Mouse (Mus musculus): ENCODE results near the gene Runx2.
A peak's percentile ranks its signal among the peaks of the same experiment; 100 is the strongest.

The Runx2 gene

GRCm38 (mm10) chr17:44613716-44614715, 200.6 kb downstream of the Runx2 start:
- DNase-seq: peak; percentile 38

- peak; percentile 15 for DNase-seq
Measured at GRCm38 (mm10) chr17:44612641-44613040, 202.0 kb downstream of the Runx2 start.

GRCm38 (mm10) chr17:44612002-44612401, 202.6 kb downstream of the Runx2 start:
- no peak for DNase-seq

GRCm38 (mm10) chr17:44611543-44611942, 203.1 kb downstream of the Runx2 start:
- no peak for DNase-seq

- DNase-seq: no peak
Measured at GRCm38 (mm10) chr17:44610828-44611227, 203.8 kb downstream of the Runx2 start.

- no peak for DNase-seq
Measured at GRCm38 (mm10) chr17:44609897-44610641, 204.5 kb downstream of the Runx2 start.

- no peak for DNase-seq
Measured at GRCm38 (mm10) chr17:44609356-44609755, 205.2 kb downstream of the Runx2 start.

GRCm38 (mm10) chr17:44608907-44609306, 205.7 kb downstream of the Runx2 start:
- DNase-seq: no peak

- no peak for DNase-seq
Measured at GRCm38 (mm10) chr17:44607383-44607782, 207.2 kb downstream of the Runx2 start.

- DNase-seq: no peak
Measured at GRCm38 (mm10) chr17:44606245-44606644, 208.4 kb downstream of the Runx2 start.

GRCm38 (mm10) chr17:44605749-44606148, 208.8 kb downstream of the Runx2 start:
- DNase-seq: no peak

GRCm38 (mm10) chr17:44603170-44603569, 211.4 kb downstream of the Runx2 start:
- no peak for DNase-seq

GRCm38 (mm10) chr17:44601317-44602021, 213.1 kb downstream of the Runx2 start:
- DNase-seq: peak; percentile 11

- DNase-seq: no peak
Measured at GRCm38 (mm10) chr17:44599856-44600255, 214.7 kb downstream of the Runx2 start.

- no peak for DNase-seq
Measured at GRCm38 (mm10) chr17:44599132-44599531, 215.5 kb downstream of the Runx2 start.

GRCm38 (mm10) chr17:44597918-44598504, 216.6 kb downstream of the Runx2 start:
- DNase-seq: peak; percentile 19

GRCm38 (mm10) chr17:44592737-44593090, 221.9 kb downstream of the Runx2 start:
- DNase-seq: no peak

GRCm38 (mm10) chr17:44592067-44592736, 222.4 kb downstream of the Runx2 start:
- no peak for DNase-seq

GRCm38 (mm10) chr17:44588470-44588869, 226.1 kb downstream of the Runx2 start:
- DNase-seq: no peak

- no peak for DNase-seq
Measured at GRCm38 (mm10) chr17:44588020-44588419, 226.6 kb downstream of the Runx2 start.

- DNase-seq: no peak
Measured at GRCm38 (mm10) chr17:44586196-44586595, 228.4 kb downstream of the Runx2 start.

GRCm38 (mm10) chr17:44584781-44585180, 229.8 kb downstream of the Runx2 start:
- no peak for DNase-seq
